Mouse (Mus musculus) cortical plate, adult 2 months (tissue): ENCODE data around the gene Mapk12. TPM values are rescaled to one million over a fixed set of nuclear protein-coding genes. Genes with fewer than 3 reads are reported as not detected.

Source experiments
- H3K27ac ChIP-seq: fragments of 200-500 bp; 2 replicates; pipeline ENCODE4 v1.5.1; 2012; ENCODE audit warnings: low read length, control low read depth, inconsistent platforms; ENCODE audit not compliant: insufficient read depth
- H3K4me1 ChIP-seq: fragments of 200-500 bp; 2 replicates; pipeline ENCODE4 v1.6.1; 2011; ENCODE audit warnings: low read length; ENCODE audit not compliant: control insufficient read depth, insufficient read depth
- H3K4me3 ChIP-seq: fragments of 200-500 bp; 2 replicates; pipeline ENCODE4 v1.5.1; 2011; ENCODE audit warnings: mild to moderate bottlenecking, low read length, control low read depth; ENCODE audit not compliant: insufficient read depth
- CTCF ChIP-seq: fragments of 200-500 bp; IDR thresholded peaks from 2 replicates; pipeline ENCODE4 v1.5.1; 2011; ENCODE audit warnings: mild to moderate bottlenecking, control low read depth, low read length; ENCODE audit not compliant: insufficient read depth; ENCODE audit errors: extremely low read depth
- POLR2A ChIP-seq: fragments of 200-500 bp; IDR thresholded peaks from 2 replicates; pipeline ENCODE4 v1.6.1; 2011; ENCODE audit warnings: mild to moderate bottlenecking, low read length, control low read depth; ENCODE audit not compliant: insufficient read depth; ENCODE audit errors: extremely low read depth
- polyA plus RNA-seq: library from polyadenylated mRNA; depleted of rRNA; stranded (reverse); fragments of >200 nt; gene quantifications from 2 replicates; pipeline ENCODE4 v1.2.3, GENCODE M21; 2012; rRNA removed

Gene Mapk12
- polyA plus RNA-seq: 21.0 and 22.3 TPM in 2 replicates

- Histone ChIP-seq H3K27ac (no peak within 1 kb of the TSS), H3K4me3 (peak within 1 kb of the TSS; percentile 15), H3K4me1 (peaks cover 5% of the 10 kb centered on the region)
- no peak for TF ChIP-seq CTCF
- TF ChIP-seq POLR2A: no peak
Measured at GRCm38 (mm10) chr15:89140659-89141252, at the start of gene Mapk12. Mapk12 (minus strand) TSS chr15:89140703.

GRCm38 (mm10) chr15:89184937-89185227 is 44.4 kb upstream of the Mapk12 start:
- Histone ChIP-seq H3K4me1 (peaks cover 2% of the 10 kb centered on the region), H3K4me3 (no peak overlapping the region), H3K27ac (no peak overlapping the region)
- no peak for TF ChIP-seq POLR2A
- no peak for TF ChIP-seq CTCF

DNA sequence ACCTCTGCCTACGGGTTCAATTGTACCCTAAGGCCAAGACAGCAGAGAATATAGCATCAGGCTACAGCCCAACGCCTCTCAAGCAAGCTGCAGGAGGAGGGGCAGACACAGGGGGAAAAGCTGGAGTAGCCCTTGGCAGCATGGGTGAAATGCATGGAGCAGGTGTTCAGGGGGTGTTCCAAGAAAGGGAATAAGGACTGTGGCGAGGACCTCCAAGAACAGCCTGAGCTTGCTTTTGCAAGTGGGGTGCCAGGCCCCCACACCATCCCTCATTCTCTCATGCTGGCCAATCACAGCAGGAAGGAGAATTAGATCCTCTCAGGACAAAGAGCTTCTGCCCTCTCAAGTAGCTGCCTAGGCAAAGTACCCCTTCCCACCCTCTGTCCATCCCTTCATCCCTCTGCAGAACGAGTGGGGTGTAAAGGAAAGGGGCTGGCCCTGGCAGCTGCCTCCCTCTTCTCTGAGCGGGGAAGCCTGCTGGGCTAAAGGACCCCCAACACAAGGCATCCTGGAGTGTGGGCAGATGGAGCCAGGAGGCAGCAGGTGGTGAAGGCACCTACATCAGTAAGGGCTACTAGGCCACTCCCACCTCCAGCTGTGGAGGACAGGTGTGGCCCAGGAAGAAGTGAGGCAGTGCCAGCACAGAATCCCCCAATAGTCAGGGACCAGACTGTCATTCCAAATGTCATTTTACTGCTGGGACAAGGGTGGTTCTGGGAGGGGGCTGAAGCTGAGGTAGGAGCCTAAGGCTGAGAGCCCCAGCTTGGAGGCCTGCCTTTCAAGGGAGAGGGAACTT is 43.8 kb upstream of the Mapk12 start:
- Histone ChIP-seq H3K4me3 (no peak overlapping the region), H3K27ac (no peak overlapping the region), H3K4me1 (peaks cover 3% of the 10 kb centered on the region)
- TF ChIP-seq CTCF (no peak), POLR2A (no peak)

DNA sequence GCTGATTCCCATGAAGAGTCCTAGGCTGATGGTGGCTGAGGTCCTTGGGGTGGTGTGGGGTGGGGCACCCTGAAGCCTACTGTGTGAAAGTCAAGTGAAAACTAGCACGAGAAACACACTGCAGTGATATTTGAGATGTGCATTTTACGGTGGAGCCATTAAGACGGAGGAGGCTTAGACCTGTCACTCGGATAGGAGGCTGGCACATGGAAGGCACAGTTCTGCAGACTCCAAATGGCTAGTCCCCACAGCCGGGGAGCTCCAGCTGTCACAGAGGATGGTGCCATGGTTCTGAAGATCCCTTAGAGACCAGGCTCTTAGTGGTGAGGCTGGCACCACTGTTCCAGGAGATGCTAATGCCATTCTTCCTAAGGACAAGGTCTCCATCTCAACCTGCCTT is 42.3 kb upstream of the Mapk12 start:
- TF ChIP-seq CTCF (no peak), POLR2A (no peak)
- peaks cover 5% of the 10 kb centered on the region for H3K4me1 ChIP-seq
- H3K4me3 ChIP-seq: no peak overlapping the region
- no peak overlapping the region for H3K27ac ChIP-seq

- H3K27ac ChIP-seq: peak overlapping the region; percentile 12; the same call in 1 of the 2 replicates
- H3K4me3 ChIP-seq: no peak overlapping the region
- H3K4me1 ChIP-seq: peaks cover 5% of the 10 kb centered on the region
- no peak for TF ChIP-seq CTCF
- no peak for TF ChIP-seq POLR2A
Measured at GRCm38 (mm10) chr15:89182328-89182741, 41.8 kb upstream of the Mapk12 start.

GRCm38 (mm10) chr15:89181561-89182270 is 41.2 kb upstream of the Mapk12 start:
- peaks cover 5% of the 10 kb centered on the region for H3K4me1 ChIP-seq
- TF ChIP-seq CTCF (no peak), POLR2A (no peak)
- H3K4me3 ChIP-seq: no peak overlapping the region
- no peak overlapping the region for H3K27ac ChIP-seq

DNA sequence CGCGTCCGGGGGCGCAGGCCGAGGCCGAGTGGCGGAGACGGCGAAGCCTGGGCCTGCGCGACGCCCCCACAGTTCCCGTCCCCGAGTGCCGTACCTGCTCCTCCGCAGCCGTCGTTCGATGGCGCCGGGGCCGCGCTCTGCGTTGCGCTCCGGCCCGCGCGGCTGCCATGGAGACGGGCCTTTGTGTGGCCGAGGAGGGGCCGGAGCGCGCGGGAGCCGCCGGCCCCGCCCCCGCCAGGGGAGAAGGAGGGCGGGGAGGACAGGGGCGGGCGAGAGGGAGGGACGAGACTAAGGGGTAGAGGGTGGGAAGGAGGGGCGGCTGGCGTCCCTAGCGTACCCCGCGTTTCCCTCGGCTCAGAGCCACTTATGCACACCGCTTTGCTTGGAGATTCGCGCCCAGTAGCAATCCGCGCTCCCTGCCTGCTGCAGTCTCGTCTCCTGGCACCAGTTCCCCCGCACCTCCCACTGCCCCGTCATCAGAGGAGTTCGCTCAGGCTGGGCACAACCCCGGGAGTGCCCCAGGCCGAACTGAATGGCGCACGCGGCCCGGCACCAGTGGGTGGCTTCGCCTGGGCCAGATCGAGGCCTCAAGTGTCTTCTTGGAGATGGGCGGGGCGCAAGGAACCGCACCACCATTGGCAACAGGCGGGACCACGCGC is 40.2 kb upstream of the Mapk12 start, which contains the start of gene Plxnb2:
Gene Plxnb2, minus strand, starts transcription at position 218 of the 659 bp plus-strand sequence.
- Histone ChIP-seq H3K27ac (peak within 1 kb of the TSS; percentile 95), H3K4me1 (peaks cover 5% of the 10 kb centered on the region)

GRCm38 (mm10) chr15:89180081-89180541 is 39.6 kb upstream of the Mapk12 start:
- TF ChIP-seq CTCF: no peak
- no peak for TF ChIP-seq POLR2A
- Histone ChIP-seq H3K4me3 (peak overlapping the region; percentile 45), H3K27ac (peak overlapping the region; percentile 95), H3K4me1 (peaks cover 5% of the 10 kb centered on the region)

More for the DNA sequence above, 40.2 kb upstream of the Mapk12 start, which contains the start of gene Plxnb2:
- TF ChIP-seq CTCF (no peak), POLR2A (peak; percentile 60; the same call in 1 of the 2 replicates)
- H3K4me3 ChIP-seq: peak within 1 kb of the TSS; percentile 45

DNA sequence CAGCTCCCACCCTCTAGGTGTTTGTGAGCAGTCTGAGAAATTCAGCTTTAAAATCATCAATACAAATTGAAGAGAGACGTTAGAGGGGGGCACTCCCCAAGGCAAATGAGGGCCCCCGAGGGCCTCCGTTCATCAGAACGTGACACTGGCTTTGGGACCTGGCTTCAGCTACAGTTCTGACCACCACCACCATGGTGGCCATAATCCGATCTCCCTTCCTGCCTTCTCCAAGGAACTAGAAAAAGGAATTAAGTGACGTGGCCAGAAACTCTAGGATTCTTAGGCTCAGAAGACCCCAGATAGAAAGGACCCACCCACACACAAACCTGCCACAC is 39.1 kb upstream of the Mapk12 start:
- Histone ChIP-seq H3K4me1 (peaks cover 5% of the 10 kb centered on the region), H3K27ac (no peak overlapping the region), H3K4me3 (peak overlapping the region; percentile 45)
- no peak for TF ChIP-seq CTCF
- no peak for TF ChIP-seq POLR2A
